Mouse (Mus musculus) MEL (cell line): ENCODE measurements around the gene Lzts2.

Experiments
- CTCF ChIP-seq, 3 experiments: IDR thresholded peaks in 2 of 3; conservative IDR thresholded peaks in 1 of 3; 2 replicates each; pipeline ENCODE4 v1.5.1; 2011 to 2012; ENCODE audit warnings: low read length in 3 of 3, low read depth in 2 of 3, mild to moderate bottlenecking in 2 of 3, improper control_type of control experiment in 1 of 3, inconsistent platforms in 1 of 3, mixed read lengths in 1 of 3, moderate library complexity in 1 of 3; ENCODE audit not compliant: control insufficient read depth in 1 of 3, insufficient read depth in 1 of 3, poor library complexity in 1 of 3, severe bottlenecking in 1 of 3
- ELF1 ChIP-seq: IDR thresholded peaks from 2 replicates; pipeline ENCODE4 v1.6.1; 2014; ENCODE audit warnings: low read depth, mild to moderate bottlenecking, inconsistent platforms, low read length, improper control_type of control experiment, moderate library complexity
- POLR2A ChIP-seq, 2 experiments: IDR thresholded peaks; 2 replicates each; pipeline ENCODE4 v1.6.1; 2011 to 2012; ENCODE audit warnings: low read length in 2 of 2, mild to moderate bottlenecking in 2 of 2, control low read depth in 1 of 2, improper control_type of control experiment in 1 of 2, low read depth in 1 of 2, moderate library complexity in 1 of 2; ENCODE audit not compliant: control insufficient read depth in 1 of 2, insufficient read depth in 1 of 2, poor library complexity in 1 of 2

DNA sequence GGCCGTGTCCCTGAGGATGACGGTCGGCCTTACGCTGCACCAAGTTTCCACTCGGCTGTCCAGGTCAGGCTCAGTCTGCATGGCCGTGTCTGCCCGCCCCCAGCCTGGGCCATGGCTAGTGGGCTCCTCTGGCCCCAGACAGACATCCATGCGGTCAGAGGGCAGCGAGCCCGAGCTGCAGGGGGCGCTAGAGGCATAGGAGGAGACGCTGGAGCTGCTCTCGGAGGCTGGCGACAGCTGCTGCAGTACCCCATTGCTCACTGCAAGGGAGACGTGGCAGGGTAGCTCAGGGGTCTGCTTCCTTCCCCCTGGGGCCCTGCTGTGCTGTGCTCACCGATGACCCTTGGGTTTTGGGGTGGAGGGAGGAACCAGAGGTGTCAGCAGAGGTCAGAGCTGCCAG, 22.7 kb downstream of the Lzts2 start:
- TF ChIP-seq CTCF (IDR thresholded peaks at IDR 0.05 in 2 of 3, conservative IDR thresholded peaks at IDR 0.05 in 1 of 3; ENCODE audit: control insufficient read depth in 1 of 3, insufficient read depth in 1 of 3, low read depth in 2 of 3, low read length in 3 of 3, poor library complexity in 1 of 3, severe bottlenecking in 1 of 3) (peak; percentile 74 to 90 (median 75)), ELF1 (no peak), POLR2A (IDR thresholded peaks at IDR 0.05; ENCODE audit: control insufficient read depth in 1 of 2, insufficient read depth in 1 of 2, low read depth in 1 of 2, low read length in 2 of 2, poor library complexity in 1 of 2) (no peak)
